Mouse (Mus musculus) heart, embryonic 12.5 days (tissue): ENCODE measurements around the gene Adprm. TPM values are rescaled to one million over a fixed set of nuclear protein-coding genes. Genes with fewer than 3 reads are reported as not detected.

ENCODE experiments used
- ATAC-seq: fragments of 200-750 bp; cut with Nextera tagmentation; 2 replicates; pipeline ENCODE4 v1.8.0; 2017; ENCODE audit warnings: moderate TSS enrichment, moderate library complexity; ENCODE audit not compliant: insufficient number of reproducible peaks, low FRiP score
- H3K27ac ChIP-seq: fragments of 300-500 bp; sonication (generic); 2 replicates; pipeline ENCODE4 v1.5.1; 2016; ENCODE audit warnings: mild to moderate bottlenecking, moderate library complexity; ENCODE audit not compliant: poor library complexity, severe bottlenecking
- H3K27me3 ChIP-seq: fragments of 300-500 bp; sonication (generic); replicated peaks from 2 replicates; pipeline ENCODE4 v1.6.1; 2016; ENCODE audit warnings: mild to moderate bottlenecking, moderate library complexity
- H3K36me3 ChIP-seq: fragments of 300-500 bp; sonication (generic); 2 replicates; pipeline ENCODE4 v1.6.1; 2016; ENCODE audit warnings: mild to moderate bottlenecking, moderate library complexity
- H3K4me1 ChIP-seq: fragments of 300-500 bp; sonication (generic); replicated peaks from 2 replicates; pipeline ENCODE4 v1.6.1; 2016; ENCODE audit warnings: mild to moderate bottlenecking
- H3K4me2 ChIP-seq: fragments of 300-500 bp; sonication (generic); 2 replicates; pipeline ENCODE4 v1.6.1; 2016; ENCODE audit warnings: mild to moderate bottlenecking, moderate library complexity
- H3K4me3 ChIP-seq: fragments of 300-500 bp; sonication (generic); 2 replicates; pipeline ENCODE4 v1.5.1; 2016; ENCODE audit warnings: mild to moderate bottlenecking
- H3K9ac ChIP-seq: fragments of 300-500 bp; sonication (generic); 2 replicates; pipeline ENCODE4 v1.6.1; 2016; ENCODE audit warnings: mild to moderate bottlenecking, moderate library complexity
- H3K9me3 ChIP-seq: fragments of 300-500 bp; sonication (generic); replicated peaks from 2 replicates; pipeline ENCODE4 v1.6.1; 2016; ENCODE audit warnings: mild to moderate bottlenecking, moderate library complexity
- WGBS: fragments of 180-500 bp; shearing (Covaris S2); methylation state at CpG from one replicate; pipeline ENCODE4 v1.1.7; 2016; 5-methylcytosine and 5-hydroxymethylcytosine counted together
- microRNA-seq: library from miRNA; unstranded; fragments of <30 nt; microRNA quantifications from one replicate; pipeline ENCODE4, GENCODE M21; 2017
- polyA plus RNA-seq: library from polyadenylated mRNA; unstranded; fragments of >200 nt; fragmentation: Nextera tagmentation; extraction: Ambion mirVana; gene quantifications from 2 replicates; pipeline ENCODE4 v1.2.1, GENCODE M21; 2016

Gene Adprm
- polyA plus RNA-seq, 1 experiment from 2014 or later = 20.1 TPM

DNA sequence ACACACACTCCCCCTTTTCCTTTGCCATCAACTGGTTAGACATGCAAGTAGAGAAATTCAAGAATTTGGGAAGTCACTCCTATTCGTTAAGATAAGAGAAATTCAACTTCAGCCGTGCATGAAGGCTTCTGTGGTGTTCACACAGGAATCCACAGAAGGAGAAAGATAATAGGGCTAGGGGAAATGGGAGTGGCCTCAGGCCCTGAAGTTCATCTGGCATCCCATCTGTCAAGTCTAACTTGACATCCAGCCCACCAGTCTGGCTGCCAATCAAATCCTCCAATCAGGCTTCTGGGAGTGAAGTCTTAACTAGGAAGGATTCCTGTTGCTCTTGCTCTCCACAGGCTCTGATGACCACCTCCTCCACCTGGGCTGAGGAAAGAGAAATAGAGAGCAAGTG, 49.5 kb downstream of the Adprm start:
- 32% methylated on average over 2 of the region's 2 CpGs for WGBS
- Histone ChIP-seq H3K4me3 (no peak overlapping the region), H3K36me3 (no peaks in the 10 kb centered on the region), H3K27me3 (no peaks in the 10 kb centered on the region), H3K9ac (no peak overlapping the region), H3K4me1 (peaks cover 9% of the 10 kb centered on the region), H3K27ac (no peak overlapping the region), H3K4me2 (no peak overlapping the region), H3K9me3 (no peaks in the 10 kb centered on the region)
- ATAC-seq = no peak

DNA sequence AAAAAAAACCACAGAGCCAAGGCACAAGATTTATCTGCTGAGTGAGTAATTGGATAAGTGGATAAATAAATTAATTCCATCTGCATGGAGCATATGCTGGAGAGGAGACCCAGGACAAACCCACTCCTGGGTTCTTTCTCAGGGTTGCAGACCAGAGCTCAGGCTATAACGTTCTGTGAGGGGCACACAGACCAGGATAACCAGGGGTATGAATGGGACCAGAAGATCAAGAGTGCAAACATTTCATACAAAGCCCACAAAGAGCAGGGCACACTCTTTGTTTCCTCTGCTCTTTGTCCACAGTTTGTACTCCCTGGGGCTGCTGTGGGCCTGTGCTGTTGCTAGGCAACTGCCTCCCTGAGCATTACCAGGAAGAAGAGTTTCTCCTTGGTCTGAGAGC, 50.7 kb downstream of the Adprm start:
- WGBS = 69% methylated on average over 1 of the region's 1 CpGs
- peaks cover 9% of the 10 kb centered on the region for H3K4me1 ChIP-seq
- no peaks in the 10 kb centered on the region; the same call in 1 of the 2 replicates for H3K27me3 ChIP-seq
- H3K27ac ChIP-seq = no peak overlapping the region
- H3K9me3 ChIP-seq = no peaks in the 10 kb centered on the region
- H3K4me3 ChIP-seq = no peak overlapping the region
- ATAC-seq = no peak
- no peak overlapping the region for H3K4me2 ChIP-seq
- H3K36me3 ChIP-seq = no peaks in the 10 kb centered on the region
- H3K9ac ChIP-seq = no peak overlapping the region

- no peak overlapping the region for H3K27ac ChIP-seq
- 81% methylated on average over 4 of the region's 4 CpGs for WGBS
- ATAC-seq = no peak
Measured at GRCm38 (mm10) chr11:67000671-67001070, 51.7 kb downstream of the Adprm start.

GRCm38 (mm10) chr11:66998467-66999403, 53.7 kb downstream of the Adprm start:
- ATAC-seq = peak; percentile 55; the same call in 1 of the 2 replicates
- Histone ChIP-seq H3K36me3 (no peaks in the 10 kb centered on the region), H3K4me1 (peaks cover 9% of the 10 kb centered on the region), H3K4me2 (no peak overlapping the region), H3K27me3 (peaks cover 4% of the 10 kb centered on the region; the same call in 1 of the 2 replicates), H3K9ac (no peak overlapping the region), H3K4me3 (no peak overlapping the region), H3K9me3 (no peaks in the 10 kb centered on the region), H3K27ac (no peak overlapping the region)
- 54% methylated on average over 14 of the region's 14 CpGs for WGBS

More at GRCm38 (mm10) chr11:67000671-67001070, 51.7 kb downstream of the Adprm start:
- Histone ChIP-seq H3K4me1 (peaks cover 9% of the 10 kb centered on the region), H3K4me3 (no peak overlapping the region), H3K36me3 (no peaks in the 10 kb centered on the region), H3K4me2 (no peak overlapping the region), H3K9ac (no peak overlapping the region), H3K27me3 (no peaks in the 10 kb centered on the region; the same call in 1 of the 2 replicates), H3K9me3 (no peaks in the 10 kb centered on the region)

DNA sequence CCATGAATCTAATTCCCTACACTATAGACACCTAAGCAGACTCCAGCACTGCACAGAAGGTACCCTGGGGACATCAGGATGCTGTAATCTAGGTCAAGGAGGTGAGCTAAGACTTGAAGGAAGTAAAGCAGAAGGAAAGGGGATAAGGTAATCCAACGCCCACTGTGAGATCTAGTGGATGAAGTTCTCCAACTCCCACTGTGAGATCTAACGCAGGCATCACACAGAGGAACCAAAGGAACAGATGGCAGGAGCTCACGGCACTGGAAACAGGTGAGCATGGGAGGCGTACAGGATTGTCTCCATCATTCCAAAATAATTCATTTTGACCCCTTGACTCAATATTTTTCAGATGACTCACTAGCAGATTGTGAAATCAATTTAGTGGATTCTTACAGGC, 55.9 kb downstream of the Adprm start:
- no peak overlapping the region for H3K27ac ChIP-seq
- WGBS = 67% methylated on average over 4 of the region's 4 CpGs
- H3K9ac ChIP-seq = no peak overlapping the region
- no peaks in the 10 kb centered on the region for H3K9me3 ChIP-seq
- peaks cover 9% of the 10 kb centered on the region for H3K4me1 ChIP-seq
- ATAC-seq = no peak
- no peak overlapping the region for H3K4me3 ChIP-seq
- no peak overlapping the region for H3K4me2 ChIP-seq
- H3K27me3 ChIP-seq = peaks cover 4% of the 10 kb centered on the region; the same call in 1 of the 2 replicates
- no peaks in the 10 kb centered on the region for H3K36me3 ChIP-seq

DNA sequence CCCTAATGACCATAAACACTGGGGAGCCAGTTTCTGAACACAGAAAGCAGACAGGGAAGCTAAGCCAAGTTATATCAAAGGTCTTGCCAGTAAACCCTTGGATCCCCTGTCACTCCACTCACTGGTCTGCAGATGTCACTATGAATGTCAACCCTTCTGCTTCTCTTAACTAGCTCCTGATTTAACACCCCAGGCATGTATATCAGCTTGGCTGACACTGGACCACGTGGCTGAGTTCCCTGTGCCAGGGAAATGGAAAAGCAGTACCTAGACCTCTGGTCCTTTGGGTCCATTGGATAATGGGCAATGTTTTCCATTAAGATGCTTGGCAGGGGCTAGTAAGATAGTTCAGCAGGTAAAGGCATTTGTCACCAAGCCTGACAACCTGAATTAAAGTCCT, 58.7 kb downstream of the Adprm start:
- Histone ChIP-seq H3K27me3 (peaks cover 4% of the 10 kb centered on the region; the same call in 1 of the 2 replicates), H3K4me3 (no peak overlapping the region), H3K27ac (no peak overlapping the region), H3K4me1 (peaks cover 6% of the 10 kb centered on the region), H3K9ac (no peak overlapping the region), H3K36me3 (no peaks in the 10 kb centered on the region), H3K9me3 (no peaks in the 10 kb centered on the region), H3K4me2 (no peak overlapping the region)
- 17% methylated on average over 1 of the region's 1 CpGs for WGBS
- ATAC-seq = no peak

- Histone ChIP-seq H3K4me2 (no peak overlapping the region), H3K27ac (no peak overlapping the region), H3K36me3 (no peaks in the 10 kb centered on the region), H3K4me1 (no peaks in the 10 kb centered on the region; the same call in 1 of the 2 replicates), H3K9ac (no peak overlapping the region), H3K9me3 (no peaks in the 10 kb centered on the region), H3K27me3 (peaks cover 4% of the 10 kb centered on the region), H3K4me3 (no peak overlapping the region)
- 53% methylated on average over 2 of the region's 2 CpGs for WGBS
- no peak for ATAC-seq
Measured at GRCm38 (mm10) chr11:66992150-66992549, 60.2 kb downstream of the Adprm start.

Small RNA genes within 50 kb of the gene (microRNA-seq; reads per million reads assigned to microRNA genes)
- gene Mir6923 = not detected

Other genes starting within 250 kb of the Adprm start
- 14.4 and 14.5 TPM in 2 replicates for gene Pirt, start 140.6 kb downstream of the Adprm start, polyA plus RNA-seq
- 0.28 TPM in 1 of 2 replicates, not detected in the other for gene Tmem238l, start 96.0 kb downstream of the Adprm start, polyA plus RNA-seq
- gene Tmem220, start 27.4 kb downstream of the Adprm start, polyA plus RNA-seq = 1.3 TPM in 2 replicates
- gene Sco1, start 76 bp upstream of the Adprm start, polyA plus RNA-seq = 24.3 and 25.8 TPM in 2 replicates
- 0.47 and 0.55 TPM in 2 replicates for gene Myh3, start 25.7 kb upstream of the Adprm start, polyA plus RNA-seq
- gene Myh2, start 118.4 kb upstream of the Adprm start, polyA plus RNA-seq = not detected in 2 replicates
- gene Myh1, start 147.5 kb upstream of the Adprm start, polyA plus RNA-seq = 0.08 and 0.09 TPM in 2 replicates
- not detected in 2 replicates for gene Myh4, start 185.4 kb upstream of the Adprm start, polyA plus RNA-seq
- 0.21 and 0.29 TPM in 2 replicates for gene Myh8, start 224.5 kb upstream of the Adprm start, polyA plus RNA-seq